Mouse (Mus musculus): ENCODE data around the gene Nfatc2ip. TPM values are rescaled to one million over a fixed set of nuclear protein-coding genes. Genes with fewer than 3 reads are reported as not detected.
A peak's percentile ranks its signal among the peaks of the same experiment; 100 is the strongest.

Gene Nfatc2ip
- 6.3 and 7.9 TPM in 2 replicates for polyA plus RNA-seq (2012; rRNA removed)

GRCm38 (mm10) chr7:126396298-126397119, at the start of gene Nfatc2ip:
TSS of gene Nfatc2ip (minus strand) at chr7:126396737.
- DNase-seq (ENCODE audit: low spot score) = peak; percentile 75

- no peak for DNase-seq (ENCODE audit: low spot score)
Measured at GRCm38 (mm10) chr7:126446217-126446616, 49.7 kb upstream of the Nfatc2ip start.

DNA sequence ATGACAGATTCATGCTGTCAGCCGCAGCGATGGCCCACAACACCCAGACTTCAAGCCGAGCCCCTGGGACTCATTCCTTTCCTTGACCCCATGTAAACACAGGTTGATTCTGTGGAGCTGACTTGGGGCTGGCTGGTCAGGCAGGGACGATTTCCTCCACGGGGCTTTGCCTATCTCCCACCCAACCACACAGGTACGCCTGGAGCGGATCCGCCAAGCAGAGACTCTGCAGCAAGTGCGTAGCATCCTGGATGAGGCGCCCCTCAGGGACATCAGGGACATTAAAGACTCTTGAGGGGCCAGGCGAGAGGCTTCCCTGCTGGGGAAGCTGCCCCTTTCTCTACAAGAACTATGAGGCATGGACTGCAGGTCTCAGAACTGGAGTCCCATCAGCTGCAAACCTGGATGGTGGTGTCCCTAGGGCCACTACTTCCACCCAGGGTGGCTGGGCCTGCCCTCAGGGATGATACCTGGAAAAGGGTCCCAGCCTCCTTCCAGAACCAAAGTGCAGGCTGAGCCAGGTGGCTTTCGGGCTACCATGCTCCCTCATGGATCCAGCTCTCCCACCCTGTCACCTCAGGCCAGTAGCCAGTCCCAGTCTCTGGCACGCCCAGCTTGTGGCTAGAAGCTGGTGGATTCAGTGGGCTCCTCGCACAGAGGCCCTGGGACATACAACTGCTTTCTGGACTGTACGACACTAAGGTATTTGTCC, 48.7 kb upstream of the Nfatc2ip start:
- DNase-seq (ENCODE audit: low spot score) = no peak

DNA sequence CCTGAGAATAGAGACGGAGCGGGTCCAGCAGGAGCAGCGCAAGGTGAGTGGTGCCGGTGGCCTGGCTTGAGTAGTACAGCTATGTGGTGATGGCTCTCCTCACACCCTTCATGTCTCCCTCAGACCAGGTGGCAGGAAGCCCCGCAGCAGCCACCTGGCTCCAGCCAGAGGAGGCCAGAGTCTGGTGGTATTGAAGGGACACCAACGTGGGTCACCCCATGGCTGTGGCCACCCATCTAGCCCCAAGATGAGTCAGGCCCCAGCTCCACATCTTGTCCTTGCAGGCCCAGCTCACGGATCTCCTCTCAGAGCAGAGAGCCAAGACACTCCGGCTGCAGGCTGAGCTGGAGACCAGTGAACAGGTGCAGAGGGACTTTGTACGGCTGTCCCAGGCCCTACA, 48.0 kb upstream of the Nfatc2ip start:
- DNase-seq (ENCODE audit: low spot score) = no peak

DNA sequence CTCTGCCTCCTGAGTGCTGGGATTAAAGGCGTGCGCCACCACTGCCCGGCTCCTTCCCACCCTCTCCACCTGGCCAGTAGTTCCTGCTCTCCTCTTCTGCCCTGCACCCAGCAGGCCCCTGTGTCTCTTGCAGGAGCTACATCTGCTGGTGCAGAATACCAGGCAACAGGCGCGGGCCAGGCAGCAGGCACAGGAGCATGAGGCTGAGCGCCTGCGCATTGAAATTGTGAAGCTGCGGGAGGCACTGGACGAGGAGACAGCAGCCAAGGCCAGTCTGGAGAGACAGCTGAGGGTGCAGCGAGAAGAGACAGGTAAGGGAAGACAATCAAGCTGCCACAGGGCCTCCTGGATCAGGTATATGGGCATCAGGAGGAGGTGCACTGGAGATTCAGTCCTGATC, 47.5 kb upstream of the Nfatc2ip start:
- no peak for DNase-seq (ENCODE audit: low spot score)

- DNase-seq (ENCODE audit: low spot score) = no peak
Measured at GRCm38 (mm10) chr7:126440134-126440533, 43.6 kb upstream of the Nfatc2ip start.

DNA sequence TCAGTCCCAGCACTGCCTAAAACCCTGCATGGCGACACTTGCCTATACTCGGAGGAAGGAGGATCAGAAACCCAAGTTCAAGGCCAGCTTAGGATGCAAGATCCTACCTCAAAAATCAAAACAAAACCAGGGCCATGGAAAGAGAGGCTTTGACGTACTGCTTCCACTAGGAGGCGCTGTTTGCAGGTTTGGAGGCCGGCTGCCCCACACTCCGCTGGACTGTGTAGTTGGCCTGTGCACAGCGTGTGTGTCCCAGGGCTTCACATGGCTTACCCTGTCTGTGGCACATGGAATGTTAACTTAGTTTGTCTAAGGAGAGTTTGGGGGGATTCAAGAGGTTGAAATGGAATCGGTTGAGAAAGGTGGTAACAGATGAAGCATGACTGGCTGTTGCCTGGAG, 40.3 kb upstream of the Nfatc2ip start:
- no peak for DNase-seq (ENCODE audit: low spot score)

- DNase-seq (ENCODE audit: low spot score) = no peak
Measured at GRCm38 (mm10) chr7:126435801-126436200, 39.3 kb upstream of the Nfatc2ip start.

DNA sequence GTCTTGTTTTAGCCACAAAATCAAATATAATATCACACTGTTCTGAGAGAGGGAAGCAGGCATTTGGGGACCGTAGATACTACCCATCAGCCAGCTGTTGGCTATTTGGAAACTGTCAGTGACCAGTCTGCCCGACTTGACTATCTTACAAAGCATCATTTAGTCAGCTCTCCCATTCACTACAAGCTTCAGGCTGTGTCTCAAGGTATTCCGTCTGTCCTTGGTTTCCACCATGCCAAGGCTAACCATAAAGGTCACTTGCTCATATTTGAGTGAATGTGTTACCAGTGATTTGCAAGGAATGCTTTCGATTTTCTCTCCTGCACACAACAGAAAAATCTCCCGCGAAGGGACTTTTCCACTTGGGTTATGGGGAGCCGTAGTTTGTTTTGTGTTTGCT, 38.2 kb upstream of the Nfatc2ip start:
- DNase-seq (ENCODE audit: low spot score) = no peak

DNA sequence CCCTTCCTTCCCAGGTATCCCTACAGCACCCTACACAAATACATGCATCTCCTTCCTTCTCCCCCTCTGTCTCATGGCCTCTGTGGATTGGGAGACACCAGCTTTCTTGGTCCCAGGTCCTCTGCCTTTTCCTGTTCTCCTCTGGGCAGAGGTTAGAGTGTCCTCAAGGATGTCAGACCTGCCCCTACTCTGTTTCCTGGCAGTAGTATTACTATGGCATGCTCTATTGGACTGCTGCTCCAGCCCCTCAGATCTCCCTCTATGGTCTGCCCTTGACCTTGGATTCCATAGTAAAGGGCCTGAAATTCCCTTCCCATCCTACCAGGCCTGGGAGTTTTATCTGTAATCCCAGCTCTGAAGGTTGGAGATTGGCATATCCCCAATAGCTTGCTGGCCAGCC, 33.6 kb upstream of the Nfatc2ip start:
- DNase-seq (ENCODE audit: low spot score) = no peak

GRCm38 (mm10) chr7:126429503-126429898, 33.0 kb upstream of the Nfatc2ip start:
- no peak for DNase-seq (ENCODE audit: low spot score)

- DNase-seq (ENCODE audit: low spot score) = peak; percentile 99
Measured at GRCm38 (mm10) chr7:126428631-126429502, 32.3 kb upstream of the Nfatc2ip start, which contains the start of gene Rabep2. TSS of gene Rabep2 (plus strand) at chr7:126428759.

GRCm38 (mm10) chr7:126428154-126428553, 31.6 kb upstream of the Nfatc2ip start:
- DNase-seq (ENCODE audit: low spot score) = no peak

- DNase-seq (ENCODE audit: low spot score) = no peak
Measured at GRCm38 (mm10) chr7:126427323-126427860, 30.9 kb upstream of the Nfatc2ip start.

DNA sequence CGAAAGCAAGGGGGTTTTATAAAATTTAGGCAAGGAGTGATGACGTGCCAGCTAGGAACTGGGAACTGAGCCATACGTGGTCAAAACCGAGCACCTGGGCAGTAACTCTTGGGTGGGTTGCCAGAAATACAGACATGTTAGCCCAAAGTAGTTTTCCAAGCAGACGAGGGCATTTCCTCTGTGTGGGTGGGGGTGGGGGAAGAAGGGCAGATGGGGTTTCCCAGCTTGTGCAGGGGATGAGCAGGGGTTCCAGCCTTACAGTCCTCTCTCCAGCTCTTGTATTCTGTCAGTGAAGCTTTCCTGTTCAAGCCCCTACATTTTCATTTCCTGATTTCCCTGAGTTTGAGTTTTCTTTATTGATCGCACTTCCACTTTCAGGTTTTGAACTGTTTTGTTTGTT, 27.6 kb upstream of the Nfatc2ip start:
- DNase-seq (ENCODE audit: low spot score) = no peak

GRCm38 (mm10) chr7:126421756-126422155, 25.2 kb upstream of the Nfatc2ip start:
- DNase-seq (ENCODE audit: low spot score) = no peak

DNA sequence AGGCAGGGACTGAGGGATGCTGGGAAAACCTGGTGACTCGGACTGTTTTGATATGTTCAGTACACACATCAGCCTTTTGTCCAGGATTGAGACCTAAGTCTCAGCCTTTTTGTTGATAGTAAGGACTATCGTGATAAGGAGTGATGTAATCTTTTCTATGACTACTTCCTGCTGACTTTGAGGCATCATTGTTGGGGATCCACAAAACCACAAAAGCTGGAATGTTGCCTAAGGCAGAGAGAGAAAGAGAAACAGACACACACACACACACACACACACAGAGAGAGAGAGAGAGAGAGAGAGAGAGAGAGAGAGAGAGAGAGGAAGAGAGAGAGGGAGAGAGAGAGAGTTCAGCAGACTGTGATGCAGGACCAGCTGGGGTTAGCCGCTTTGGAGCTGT, 22.0 kb upstream of the Nfatc2ip start:
- DNase-seq (ENCODE audit: low spot score) = no peak

DNA sequence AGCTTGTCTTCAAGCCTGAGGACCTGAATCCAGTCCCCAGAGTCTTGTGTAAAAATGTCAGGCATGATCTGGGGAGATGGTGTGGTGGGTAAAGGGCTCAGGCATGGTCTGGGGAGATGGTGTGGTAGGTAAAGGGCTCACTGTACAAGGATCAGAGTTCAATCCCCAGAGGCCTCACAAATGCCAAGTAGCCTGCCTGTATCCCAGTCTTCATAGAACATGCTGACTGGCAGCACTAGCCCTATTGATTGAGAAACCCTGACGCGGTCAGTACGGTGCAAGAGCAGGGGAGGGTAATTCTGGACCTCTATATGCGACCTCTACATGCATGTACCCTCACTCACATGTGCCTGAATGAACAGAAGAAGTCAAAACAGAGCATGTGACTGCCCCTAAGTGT, 21.1 kb upstream of the Nfatc2ip start:
- no peak for DNase-seq (ENCODE audit: low spot score)

GRCm38 (mm10) chr7:126417045-126417444, 20.5 kb upstream of the Nfatc2ip start:
- no peak for DNase-seq (ENCODE audit: low spot score)

DNA sequence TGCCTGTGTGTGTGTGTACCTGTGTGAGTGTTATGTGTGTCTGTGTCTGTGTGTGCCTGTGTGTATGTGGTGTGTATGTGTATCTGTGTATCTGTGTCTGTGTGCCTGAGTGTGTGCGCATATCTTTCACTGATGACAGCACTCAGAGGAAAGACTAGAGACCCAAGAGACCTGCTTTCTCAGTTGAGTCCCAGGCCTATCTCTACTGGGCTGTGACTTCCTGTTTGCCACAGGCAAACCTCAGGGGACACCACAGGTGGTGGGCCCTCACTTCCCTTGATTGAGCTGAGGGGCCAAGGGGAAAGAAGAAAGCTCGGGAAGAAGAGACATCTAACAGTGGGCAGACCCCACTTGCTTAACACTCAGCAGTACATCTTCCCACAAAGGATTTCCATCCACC, 20.1 kb upstream of the Nfatc2ip start:
- DNase-seq (ENCODE audit: low spot score) = no peak

- DNase-seq (ENCODE audit: low spot score) = no peak
Measured at GRCm38 (mm10) chr7:126414725-126415124, 18.2 kb upstream of the Nfatc2ip start, which contains the start of gene Cd19. TSS of gene Cd19 (minus strand) at chr7:126414889.

GRCm38 (mm10) chr7:126411061-126411460, 14.5 kb upstream of the Nfatc2ip start:
- no peak for DNase-seq (ENCODE audit: low spot score)
